Mouse (Mus musculus) megakaryocyte-erythroid progenitor cell, adult 5-6 weeks (primary cell): ENCODE data around the gene Slc1a1. TPM values are rescaled to one million over a fixed set of nuclear protein-coding genes. Genes with fewer than 3 reads are reported as not detected.

Experiments used
- total RNA-seq, 2 experiments: library from RNA; stranded (forward) in 1 of 2; stranded (reverse) in 1 of 2; fragments of 200-1000, 215-1000 nt in 1 of 2; fragments of >200 nt in 1 of 2; fragmentation: Nextera tagmentation in 1 of 2; gene quantifications; 2 replicates each; pipeline ENCODE4 v1.2.3; 2014 to 2017

Gene Slc1a1
- total RNA-seq, 2 experiments from 2014 or later, result not detected

Other genes with a start within 250 kb of the Slc1a1 start
- gene Glis3, start 155.0 kb upstream of the Slc1a1 start, total RNA-seq (2014; fragmentation: Nextera tagmentation), result 0.37 TPM in 1 of 2 replicates, not detected in the other
- gene Glis3, start 155.0 kb upstream of the Slc1a1 start, total RNA-seq (2017), result 0.80 TPM in 1 of 2 replicates, not detected in the other
- gene Plpp6, start 128.9 kb downstream of the Slc1a1 start, total RNA-seq (2014; fragmentation: Nextera tagmentation), result 3.5 and 6.2 TPM in 2 replicates
- gene Plpp6, start 128.9 kb downstream of the Slc1a1 start, total RNA-seq (2017), result 3.7 and 4.8 TPM in 2 replicates
- gene 4430402I18Rik, start 132.8 kb downstream of the Slc1a1 start, total RNA-seq (2014; fragmentation: Nextera tagmentation), result not detected in 2 replicates
- not detected in 2 replicates for gene 4430402I18Rik, start 132.8 kb downstream of the Slc1a1 start, total RNA-seq (2017)
- gene Cdc37l1, start 155.3 kb downstream of the Slc1a1 start, total RNA-seq (2014; fragmentation: Nextera tagmentation), result 38.7 and 48.9 TPM in 2 replicates
- 37.6 and 40.9 TPM in 2 replicates for gene Cdc37l1, start 155.3 kb downstream of the Slc1a1 start, total RNA-seq (2017)
- 93.3 and 99.1 TPM in 2 replicates for gene Ak3, start 212.9 kb downstream of the Slc1a1 start, total RNA-seq (2014; fragmentation: Nextera tagmentation)
- gene Ak3, start 212.9 kb downstream of the Slc1a1 start, total RNA-seq (2017), result 76.1 and 91.7 TPM in 2 replicates